Mouse (Mus musculus) gastrocnemius, adult 18-20 months (tissue): Measurements from ENCODE around the gene Supt4a. TPM values are rescaled to one million over a fixed set of nuclear protein-coding genes. Genes with fewer than 3 reads are reported as not detected.

Source experiments
- DNase-seq: peaks from one replicate; pipeline ENCODE4 v3.0.0; 2021; ENCODE audit warnings: low spot score
- total RNA-seq, 2 experiments: library from RNA; stranded (reverse); gene quantifications; 2 replicates each; pipeline ENCODE4 v1.2.3; 2021

Gene Supt4a
- total RNA-seq, 2 experiments from 2014 or later: 33.5 to 36.3 TPM

GRCm38 (mm10) chr11:87751031-87751430 lies 13.7 kb downstream of the Supt4a start:
- DNase-seq: no peak

- DNase-seq: no peak
Observed at GRCm38 (mm10) chr11:87751491-87751966, 14.2 kb downstream of the Supt4a start.

GRCm38 (mm10) chr11:87752307-87752706 lies 15.0 kb downstream of the Supt4a start:
- DNase-seq: no peak

GRCm38 (mm10) chr11:87753255-87753654 lies 15.9 kb downstream of the Supt4a start:
- DNase-seq: no peak

- no peak for DNase-seq
Observed at GRCm38 (mm10) chr11:87753891-87754501, 16.6 kb downstream of the Supt4a start.

DNA sequence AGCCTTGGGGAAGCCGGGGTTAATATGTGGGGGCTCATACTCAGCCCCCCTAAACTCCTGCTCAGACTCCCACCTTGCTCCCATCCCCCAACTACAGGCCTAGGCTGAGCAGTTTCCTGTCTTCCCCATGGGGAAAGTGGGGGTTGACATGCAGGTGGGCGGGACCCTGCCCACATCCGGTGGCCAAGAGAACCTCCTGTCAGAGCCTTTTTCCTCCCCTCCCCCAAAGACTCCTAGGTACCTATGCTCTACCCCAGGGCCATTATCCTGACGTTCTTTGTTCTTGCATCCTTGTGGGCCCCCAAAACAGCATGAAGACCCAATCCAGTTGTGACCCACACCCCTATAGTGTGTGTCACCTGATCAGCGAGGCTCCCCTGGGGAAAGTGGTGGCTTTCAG lies 17.3 kb downstream of the Supt4a start:
- DNase-seq: no peak

- peak; percentile 31 for DNase-seq
Observed at GRCm38 (mm10) chr11:87755360-87756017, 18.1 kb downstream of the Supt4a start.

- DNase-seq: no peak
Observed at GRCm38 (mm10) chr11:87756251-87756820, 19.0 kb downstream of the Supt4a start.

DNA sequence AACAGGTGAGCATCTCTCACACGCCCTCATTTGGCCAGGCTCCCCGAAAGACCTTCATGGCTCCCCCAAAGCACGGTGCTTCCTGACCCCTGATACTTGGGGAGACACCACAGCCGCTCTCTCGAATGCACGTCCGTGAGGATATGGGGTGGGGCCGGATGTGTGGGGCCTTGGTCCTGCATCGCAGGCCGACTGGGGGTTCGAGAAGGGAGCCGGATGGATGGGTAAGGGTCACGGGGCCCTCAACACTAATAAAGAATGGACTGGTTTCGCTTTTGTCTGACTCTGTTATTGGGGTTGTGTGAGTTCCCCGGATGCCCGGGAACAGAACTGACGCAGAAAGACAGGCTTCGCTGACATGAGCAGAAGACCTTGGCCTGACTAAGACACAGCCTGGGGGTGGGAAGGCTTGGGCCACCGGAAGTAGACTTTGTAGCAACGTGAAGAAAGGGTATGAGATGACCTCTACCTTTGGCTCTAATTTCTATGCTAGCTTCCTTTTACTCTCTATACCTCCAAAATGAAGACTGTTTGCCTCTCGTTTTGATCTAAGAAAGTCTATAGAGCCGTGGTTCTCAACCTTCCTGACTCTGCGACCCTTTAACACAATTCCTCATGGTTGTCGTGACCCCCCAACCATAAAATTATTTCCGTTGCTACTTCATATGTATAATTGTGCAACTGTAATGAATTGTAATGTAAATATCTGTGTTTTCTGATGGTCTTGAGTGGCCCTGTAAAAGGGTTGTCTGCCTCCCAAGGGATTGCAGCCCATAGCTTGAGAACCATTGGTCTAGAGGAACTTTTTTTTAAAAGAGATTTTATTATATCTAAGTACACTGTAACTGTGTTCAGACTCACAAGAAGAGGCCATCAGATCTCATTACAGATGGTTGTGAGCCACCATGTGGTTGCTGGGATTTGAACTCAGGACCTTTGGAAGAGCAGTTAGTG lies 19.9 kb downstream of the Supt4a start:
- no peak for DNase-seq

DNA sequence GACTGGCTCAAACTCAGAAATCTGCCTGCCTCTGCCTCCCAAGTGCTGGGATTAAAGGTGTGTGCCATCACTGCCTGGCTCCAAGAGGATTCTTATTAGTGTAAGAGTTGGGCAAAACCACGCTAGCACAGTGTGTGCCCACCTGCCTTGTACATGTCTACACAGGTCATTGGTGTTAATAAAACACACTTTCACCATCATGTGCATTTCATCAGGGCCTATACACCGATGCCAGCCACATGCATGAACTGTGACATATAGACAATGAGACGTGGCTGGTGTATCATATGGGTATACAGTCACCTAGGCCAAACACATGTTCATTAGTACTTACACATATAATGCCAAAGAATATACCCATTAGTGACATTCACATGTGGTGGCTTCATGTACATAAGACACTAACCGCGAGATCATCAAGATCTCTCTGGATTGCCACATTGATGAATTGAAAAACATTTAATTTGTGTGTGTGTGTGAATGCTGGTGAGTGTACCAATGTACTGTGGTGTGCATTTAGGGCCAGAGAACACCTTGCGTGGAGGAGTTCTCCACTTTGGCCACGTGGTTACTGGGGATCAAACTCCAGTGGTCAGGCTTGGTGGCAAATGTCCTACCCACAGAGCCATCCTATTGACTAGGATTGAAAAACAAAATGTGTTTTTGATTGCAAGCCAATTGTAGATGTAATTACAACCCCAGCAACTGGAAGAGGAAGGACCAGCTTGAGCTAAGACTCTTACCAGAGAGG lies 21.0 kb downstream of the Supt4a start:
- no peak for DNase-seq

DNA sequence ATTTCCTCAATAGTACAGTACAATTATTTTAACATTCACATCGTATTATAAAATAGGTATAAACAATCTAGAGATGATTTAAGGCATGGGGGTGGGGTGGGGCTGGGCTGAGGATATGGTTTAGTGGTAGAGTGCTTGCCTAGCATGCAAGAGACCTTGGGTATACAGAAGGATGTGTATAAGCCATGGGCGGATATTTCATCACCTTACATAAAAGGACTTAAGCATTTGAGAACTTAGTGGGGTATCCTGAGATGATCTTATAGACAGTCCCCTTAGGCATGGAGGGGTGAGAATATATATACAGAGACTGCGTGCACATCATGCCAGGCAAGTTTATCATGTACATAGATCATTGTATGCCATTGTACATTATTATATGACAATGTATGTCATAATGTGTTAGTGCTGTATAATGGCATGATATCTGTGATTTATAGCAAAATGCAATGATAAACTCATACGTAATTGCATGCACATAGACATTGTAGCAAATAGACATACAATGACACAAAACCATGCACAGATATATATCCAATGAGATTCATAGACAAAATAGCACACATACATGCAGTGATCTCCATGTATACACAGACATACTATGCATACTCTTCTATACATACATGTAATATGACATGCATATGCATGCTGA lies 21.7 kb downstream of the Supt4a start:
- DNase-seq: no peak

DNA sequence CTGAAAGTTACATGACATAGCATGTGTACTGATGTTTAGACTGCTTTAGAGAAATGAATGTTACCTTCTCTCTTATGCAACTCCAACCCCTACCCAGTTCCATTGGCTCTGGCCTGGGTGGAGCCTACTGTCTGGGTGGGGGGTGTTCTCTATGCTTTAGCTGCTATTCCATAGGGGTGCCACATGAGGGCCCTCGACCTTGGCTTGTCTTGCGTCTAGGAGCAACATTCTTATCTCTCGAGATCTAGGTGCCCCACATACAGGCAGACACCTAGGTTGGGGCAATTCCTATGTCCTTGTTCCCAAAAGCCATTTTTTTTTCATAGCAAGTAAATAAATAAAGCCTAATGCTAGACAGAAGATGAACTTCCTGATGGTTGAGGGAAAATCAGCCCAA lies 22.3 kb downstream of the Supt4a start:
- DNase-seq: no peak

DNA sequence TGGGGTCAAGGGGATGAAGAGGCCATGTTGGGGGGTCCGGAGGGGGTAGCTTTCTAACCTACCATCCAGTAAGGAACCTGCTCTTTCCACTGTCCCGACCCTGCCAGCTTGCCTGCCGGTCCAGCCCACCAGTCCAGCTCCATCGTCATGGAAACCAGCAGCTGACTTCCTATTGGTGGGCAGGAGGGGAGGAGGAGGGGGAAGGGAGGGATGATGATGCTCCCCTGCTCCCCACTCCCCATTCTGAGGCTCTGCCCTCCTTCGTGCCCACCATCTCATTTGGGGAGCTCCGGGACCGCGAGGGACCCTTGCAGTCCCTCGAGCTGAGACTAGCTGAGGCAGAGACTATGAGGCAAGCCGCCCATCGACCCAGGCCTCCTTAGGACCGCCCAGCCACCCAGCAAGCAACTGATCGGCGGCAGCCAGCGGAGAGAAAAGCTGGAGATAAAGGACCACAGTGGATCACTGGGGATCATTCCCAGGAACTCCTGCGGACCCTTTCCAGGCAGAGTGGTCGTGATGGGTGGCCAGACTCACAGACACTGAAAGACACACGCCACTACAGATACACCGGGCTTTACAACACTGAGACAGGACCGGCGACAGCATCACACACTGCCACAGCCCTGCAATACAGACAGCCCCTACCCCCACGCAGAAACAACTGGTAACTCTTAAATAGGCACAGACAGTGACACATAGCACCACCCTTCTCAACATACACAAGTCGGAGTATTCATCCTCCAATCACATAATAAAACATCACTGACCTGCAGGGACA lies 23.1 kb downstream of the Supt4a start, which contains the start of gene Tspoap1:
Tspoap1 (plus strand) TSS at position 241 of the 781 bp plus-strand sequence.
- DNase-seq: no peak

DNA sequence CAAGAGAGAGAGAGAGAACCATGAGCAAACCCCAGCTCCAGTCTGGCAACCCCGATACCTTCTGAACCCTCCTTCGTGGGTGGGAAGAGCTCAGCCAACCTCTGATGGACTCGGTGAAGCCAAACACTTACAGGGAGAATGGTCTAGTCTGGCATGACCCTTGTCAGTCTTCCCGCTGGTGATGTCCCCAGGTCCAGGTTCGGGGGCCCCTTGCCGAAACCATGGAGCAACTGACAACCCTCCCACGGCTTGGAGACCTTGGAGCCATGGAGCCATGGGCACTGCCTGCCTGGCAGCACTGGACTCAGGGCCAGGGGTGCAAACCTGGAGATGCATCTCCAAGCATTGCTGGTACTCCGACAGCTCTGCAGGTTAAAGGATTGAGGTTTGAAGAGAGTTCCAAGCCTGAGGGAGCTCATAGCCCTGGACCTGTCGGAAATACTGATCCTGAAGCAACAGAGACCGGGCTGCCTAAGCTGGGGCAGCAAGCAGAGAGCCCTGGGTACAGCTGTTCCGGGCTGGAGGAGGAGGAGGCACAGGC lies 23.9 kb downstream of the Supt4a start:
- DNase-seq: no peak

- DNase-seq: no peak
Observed at GRCm38 (mm10) chr11:87761806-87762701, 24.7 kb downstream of the Supt4a start.

DNA sequence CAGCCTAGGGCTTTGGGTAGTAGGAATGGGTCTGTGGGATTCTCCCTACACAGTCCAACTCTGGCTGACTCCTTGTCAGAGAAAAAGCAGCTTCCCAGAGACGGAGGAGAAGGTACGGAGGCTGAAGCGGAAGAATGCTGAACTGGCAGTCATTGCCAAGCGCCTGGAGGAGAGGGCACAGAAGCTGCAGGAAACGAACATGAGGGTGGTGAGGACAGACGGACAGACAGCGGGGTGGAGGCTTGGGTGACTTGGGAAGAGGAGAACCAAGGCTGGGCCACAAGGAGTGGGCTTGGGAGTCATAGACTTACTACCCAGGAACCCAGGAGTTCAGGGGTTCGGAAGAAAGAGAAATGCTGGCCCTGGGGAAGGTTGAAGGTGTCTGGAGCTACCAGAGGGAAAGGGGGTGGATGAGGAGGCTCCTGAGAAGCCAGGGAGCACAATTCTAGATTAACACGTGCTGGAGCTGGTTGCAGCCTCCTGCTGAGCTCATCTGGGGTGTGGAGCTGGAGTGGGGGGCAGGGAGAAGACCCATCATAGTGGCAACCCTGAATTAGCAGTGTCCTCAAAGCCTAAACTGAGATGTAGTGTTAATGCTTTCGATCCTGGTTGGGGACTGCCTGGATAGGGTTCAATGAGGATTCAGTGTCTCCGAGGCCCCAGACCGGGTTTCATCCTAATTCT lies 25.5 kb downstream of the Supt4a start:
- DNase-seq: no peak

DNA sequence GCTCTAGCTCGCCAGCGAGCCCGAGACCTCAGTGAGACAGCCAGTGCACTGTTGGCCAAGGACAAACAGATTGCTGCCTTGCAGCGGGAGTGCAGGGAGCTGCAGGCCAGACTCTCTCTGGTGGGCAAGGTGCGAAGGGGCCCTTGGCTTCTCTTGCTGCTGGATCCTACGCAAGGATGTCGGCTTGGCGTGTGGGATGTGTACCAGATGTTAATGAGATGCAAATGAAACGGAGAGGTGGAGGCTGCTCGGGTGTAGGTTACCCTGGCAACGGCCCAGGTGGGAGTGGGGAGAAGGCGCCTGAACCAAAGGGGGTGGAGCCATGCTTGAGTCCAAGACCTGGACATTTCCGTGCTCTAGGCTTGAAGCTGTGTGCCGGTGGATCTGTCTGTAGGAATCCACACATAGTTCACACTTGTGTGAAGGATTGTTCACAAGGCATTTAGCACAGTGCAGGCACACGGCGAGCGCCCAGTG lies 26.2 kb downstream of the Supt4a start:
- no peak for DNase-seq
